Comparison of ENCODE assay signal across 15 mouse cellular contexts in genomic region chr15:95388950-95389349, GRCm38 (mm10).
"Had no signal": no experiment of that assay in that cellular context is flagged by ENCODE, and none has a peak within 500 bp of the region (broad histone marks: within the 10 kb centered on the region; RNA-seq: fewer than 3 reads in every experiment).

No protein-coding gene starts in this region.

- H3K27ac ChIP-seq: kidney, postnatal 0 days; limb, embryonic 13.5 days; liver, embryonic 14.5 days; midbrain, embryonic 10.5 days; midbrain, embryonic 15.5 days; neural tube, embryonic 13.5 days; stomach, embryonic 15.5 days had no signal

- DNase-seq: kidney, postnatal 36 days; left cerebral cortex, postnatal 4 days; lung, adult 18-20 months; lung, postnatal 36 days; retina, postnatal 1 day; right cerebral cortex, postnatal 14 days; thymus, adult 2 months; thymus, postnatal 25 days had no signal

- H3K4me3 ChIP-seq: limb, embryonic 13.5 days; midbrain, embryonic 10.5 days; midbrain, embryonic 15.5 days; neural tube, embryonic 13.5 days; stomach, embryonic 15.5 days had no signal

- ATAC-seq: midbrain, embryonic 15.5 days had no signal

- H3K9ac ChIP-seq: limb, embryonic 13.5 days; liver, embryonic 14.5 days; midbrain, embryonic 15.5 days; neural tube, embryonic 13.5 days; stomach, embryonic 15.5 days had no signal

- H3K4me2 ChIP-seq: limb, embryonic 13.5 days; midbrain, embryonic 15.5 days; neural tube, embryonic 13.5 days; stomach, embryonic 15.5 days had no signal

- H3K4me1 ChIP-seq: midbrain, embryonic 15.5 days; neural tube, embryonic 13.5 days; stomach, embryonic 15.5 days had no signal

- H3K27me3 ChIP-seq: limb, embryonic 13.5 days; midbrain, embryonic 15.5 days; neural tube, embryonic 13.5 days; stomach, embryonic 15.5 days had no signal

- H3K36me3 ChIP-seq: limb, embryonic 13.5 days; stomach, embryonic 15.5 days had no signal

- H3K9me3 ChIP-seq: limb, embryonic 13.5 days; midbrain, embryonic 10.5 days; midbrain, embryonic 15.5 days; neural tube, embryonic 13.5 days; stomach, embryonic 15.5 days had no signal
